Mouse (Mus musculus) limb, embryonic 11.5 days (tissue): Measurements from ENCODE around the gene Trp53tg5. TPM values are rescaled to one million over a fixed set of nuclear protein-coding genes. Genes with fewer than 3 reads are reported as not detected.

Source experiments
- ATAC-seq: fragments of 200-750 bp; cut with Nextera tagmentation; 2 replicates; pipeline ENCODE4 v1.8.0; 2017; ENCODE audit warnings: low read depth; ENCODE audit not compliant: insufficient number of reproducible peaks, low FRiP score, low TSS enrichment
- DNase-seq: peaks from one replicate; pipeline ENCODE4 v3.0.0-alpha.2; 2015; ENCODE audit warnings: low spot score
- H3K27ac ChIP-seq: fragments of 300-500 bp; sonication (generic); replicated peaks from 2 replicates; pipeline ENCODE4 v1.5.1; 2014; ENCODE audit warnings: low read depth, mild to moderate bottlenecking, low read length
- H3K27me3 ChIP-seq: fragments of 300-500 bp; sonication (generic); 2 replicates; pipeline ENCODE4 v1.6.1; 2014; ENCODE audit warnings: mild to moderate bottlenecking, low read length, mixed read lengths; ENCODE audit not compliant: control insufficient read depth, insufficient read depth
- H3K36me3 ChIP-seq: fragments of 300-500 bp; sonication (generic); 2 replicates; pipeline ENCODE4 v1.6.1; 2014; ENCODE audit warnings: mild to moderate bottlenecking, low read length, moderate library complexity, mixed read lengths; ENCODE audit not compliant: control insufficient read depth, insufficient read depth
- H3K4me1 ChIP-seq: fragments of 300-500 bp; sonication (generic); 2 replicates; pipeline ENCODE4 v1.6.1; 2014; ENCODE audit warnings: low read length, mixed read lengths; ENCODE audit not compliant: control insufficient read depth, insufficient read depth
- H3K4me2 ChIP-seq: fragments of 300-500 bp; sonication (generic); 2 replicates; pipeline ENCODE4 v1.6.1; 2014; ENCODE audit warnings: low read depth, mild to moderate bottlenecking, moderate library complexity; ENCODE audit not compliant: severe bottlenecking
- H3K4me3 ChIP-seq: fragments of 300-500 bp; sonication (generic); 2 replicates; pipeline ENCODE4 v1.5.1; 2014; ENCODE audit warnings: low read depth, low read length
- H3K9ac ChIP-seq: fragments of 300-500 bp; sonication (generic); 2 replicates; pipeline ENCODE4 v1.6.1; 2014; ENCODE audit warnings: mild to moderate bottlenecking, low read length
- H3K9me3 ChIP-seq: fragments of 300-500 bp; sonication (generic); 2 replicates; pipeline ENCODE4 v1.6.1; 2016; ENCODE audit warnings: low read length; ENCODE audit not compliant: control insufficient read depth
- WGBS: fragments of 180-500 bp; shearing (Covaris S2); extraction: QIAGEN DNeasy Blood & Tissue Kit; methylation state at CpG from one replicate; pipeline ENCODE4 v1.1.7; 2014; 5-methylcytosine and 5-hydroxymethylcytosine counted together
- polyA plus RNA-seq: library from polyadenylated mRNA; unstranded; fragments of >200 nt; fragmentation: Nextera tagmentation; extraction: Ambion mirVana; gene quantifications from 2 replicates; pipeline ENCODE4 v1.2.1, GENCODE M21; 2014

Gene Trp53tg5
- polyA plus RNA-seq, 1 experiment from 2014 or later, result not detected

- Histone ChIP-seq H3K9me3 (no peaks in the 10 kb centered on the region), H3K36me3 (no peaks in the 10 kb centered on the region), H3K27ac (no peak overlapping the region), H3K9ac (peak overlapping the region; percentile 78), H3K4me3 (peak overlapping the region; percentile 61), H3K4me2 (peak overlapping the region; percentile 92), H3K4me1 (peaks cover 11% of the 10 kb centered on the region), H3K27me3 (peaks cover 2% of the 10 kb centered on the region; the same call in 1 of the 2 replicates)
- ATAC-seq (no peak; the same call in 1 of the 2 replicates), DNase-seq (peak; percentile 56)
- 3% methylated on average over 29 of the region's 29 CpGs for WGBS
Observed at GRCm38 (mm10) chr2:164442315-164443050, 31.0 kb downstream of the Trp53tg5 start.

GRCm38 (mm10) chr2:164441731-164442130, 31.8 kb downstream of the Trp53tg5 start:
- 27% methylated on average over 7 of the region's 7 CpGs for WGBS
- H3K4me1 ChIP-seq, result peaks cover 17% of the 10 kb centered on the region
- H3K4me2 ChIP-seq, result peak overlapping the region; percentile 92
- peak overlapping the region; percentile 78; the same call in 1 of the 2 replicates for H3K9ac ChIP-seq
- H3K36me3 ChIP-seq, result no peaks in the 10 kb centered on the region
- peak overlapping the region; percentile 61 for H3K4me3 ChIP-seq
- H3K9me3 ChIP-seq, result no peaks in the 10 kb centered on the region
- DNase-seq (no peak), ATAC-seq (no peak)
- no peak overlapping the region for H3K27ac ChIP-seq
- H3K27me3 ChIP-seq, result peaks cover 2% of the 10 kb centered on the region; the same call in 1 of the 2 replicates

- H3K27me3 ChIP-seq, result peaks cover 2% of the 10 kb centered on the region; the same call in 1 of the 2 replicates
- H3K27ac ChIP-seq, result no peak overlapping the region
- peaks cover 22% of the 10 kb centered on the region for H3K4me1 ChIP-seq
- no peaks in the 10 kb centered on the region for H3K36me3 ChIP-seq
- H3K4me3 ChIP-seq, result no peak overlapping the region
- ATAC-seq, result no peak
- no peak overlapping the region for H3K9ac ChIP-seq
- WGBS, result 32% methylated on average over 8 of the region's 8 CpGs
- H3K4me2 ChIP-seq, result peak overlapping the region; percentile 92; the same call in 1 of the 2 replicates
- no peaks in the 10 kb centered on the region for H3K9me3 ChIP-seq
- no peak for DNase-seq
Observed at GRCm38 (mm10) chr2:164441155-164441554, 32.4 kb downstream of the Trp53tg5 start.

- H3K4me2 ChIP-seq, result no peak overlapping the region
- H3K27ac ChIP-seq, result no peak overlapping the region
- peaks cover 2% of the 10 kb centered on the region; the same call in 1 of the 2 replicates for H3K27me3 ChIP-seq
- ATAC-seq, result no peak
- H3K4me3 ChIP-seq, result no peak overlapping the region
- H3K9ac ChIP-seq, result no peak overlapping the region
- H3K36me3 ChIP-seq, result no peaks in the 10 kb centered on the region
- WGBS, result 63% methylated on average over 5 of the region's 5 CpGs
- DNase-seq, result no peak
- H3K9me3 ChIP-seq, result no peaks in the 10 kb centered on the region
- H3K4me1 ChIP-seq, result peaks cover 23% of the 10 kb centered on the region
Observed at GRCm38 (mm10) chr2:164440314-164440713, 33.2 kb downstream of the Trp53tg5 start.

GRCm38 (mm10) chr2:164439001-164439421, 34.5 kb downstream of the Trp53tg5 start:
- peaks cover 24% of the 10 kb centered on the region for H3K4me1 ChIP-seq

GRCm38 (mm10) chr2:164438257-164438656, 35.3 kb downstream of the Trp53tg5 start:
- no peaks in the 10 kb centered on the region for H3K9me3 ChIP-seq

More at GRCm38 (mm10) chr2:164439001-164439421, 34.5 kb downstream of the Trp53tg5 start:
- no peaks in the 10 kb centered on the region for H3K36me3 ChIP-seq
- H3K9me3 ChIP-seq, result no peaks in the 10 kb centered on the region
- H3K4me3 ChIP-seq, result no peak overlapping the region
- 65% methylated on average over 3 of the region's 3 CpGs for WGBS
- H3K27ac ChIP-seq, result no peak overlapping the region
- no peak for DNase-seq
- ATAC-seq, result no peak
- no peak overlapping the region for H3K4me2 ChIP-seq
- no peak overlapping the region for H3K9ac ChIP-seq
- peaks cover 2% of the 10 kb centered on the region; the same call in 1 of the 2 replicates for H3K27me3 ChIP-seq

GRCm38 (mm10) chr2:164437710-164438109, 35.8 kb downstream of the Trp53tg5 start:
- WGBS, result 50% methylated on average over 6 of the region's 6 CpGs
- ATAC-seq (no peak), DNase-seq (no peak)
- peaks cover 2% of the 10 kb centered on the region; the same call in 1 of the 2 replicates for H3K27me3 ChIP-seq
- H3K4me1 ChIP-seq, result peaks cover 27% of the 10 kb centered on the region
- H3K4me2 ChIP-seq, result no peak overlapping the region
- no peaks in the 10 kb centered on the region for H3K36me3 ChIP-seq
- H3K9me3 ChIP-seq, result no peaks in the 10 kb centered on the region
- no peak overlapping the region for H3K9ac ChIP-seq
- no peak overlapping the region for H3K4me3 ChIP-seq
- no peak overlapping the region for H3K27ac ChIP-seq

More at GRCm38 (mm10) chr2:164438257-164438656, 35.3 kb downstream of the Trp53tg5 start:
- no peak for ATAC-seq
- Histone ChIP-seq H3K9ac (no peak overlapping the region), H3K36me3 (no peaks in the 10 kb centered on the region), H3K4me3 (no peak overlapping the region), H3K4me1 (peaks cover 24% of the 10 kb centered on the region), H3K27me3 (peaks cover 2% of the 10 kb centered on the region; the same call in 1 of the 2 replicates), H3K27ac (no peak overlapping the region), H3K4me2 (no peak overlapping the region)
- 55% methylated on average over 8 of the region's 8 CpGs for WGBS
- no peak for DNase-seq

- peaks cover 34% of the 10 kb centered on the region for H3K4me1 ChIP-seq
- no peak overlapping the region for H3K9ac ChIP-seq
- H3K4me3 ChIP-seq, result no peak overlapping the region
- H3K36me3 ChIP-seq, result no peaks in the 10 kb centered on the region
- no peaks in the 10 kb centered on the region for H3K9me3 ChIP-seq
- H3K27ac ChIP-seq, result peak overlapping the region; percentile 42; the same call in 1 of the 2 replicates
- H3K4me2 ChIP-seq, result no peak overlapping the region
- no peak for DNase-seq
- ATAC-seq, result no peak
- WGBS, result 44% methylated on average over 3 of the region's 3 CpGs
- peaks cover 2% of the 10 kb centered on the region; the same call in 1 of the 2 replicates for H3K27me3 ChIP-seq
Observed at GRCm38 (mm10) chr2:164436961-164437360, 36.6 kb downstream of the Trp53tg5 start.
